Comparison of ENCODE assay signal across 12 mouse cellular contexts in the genomic region with DNA sequence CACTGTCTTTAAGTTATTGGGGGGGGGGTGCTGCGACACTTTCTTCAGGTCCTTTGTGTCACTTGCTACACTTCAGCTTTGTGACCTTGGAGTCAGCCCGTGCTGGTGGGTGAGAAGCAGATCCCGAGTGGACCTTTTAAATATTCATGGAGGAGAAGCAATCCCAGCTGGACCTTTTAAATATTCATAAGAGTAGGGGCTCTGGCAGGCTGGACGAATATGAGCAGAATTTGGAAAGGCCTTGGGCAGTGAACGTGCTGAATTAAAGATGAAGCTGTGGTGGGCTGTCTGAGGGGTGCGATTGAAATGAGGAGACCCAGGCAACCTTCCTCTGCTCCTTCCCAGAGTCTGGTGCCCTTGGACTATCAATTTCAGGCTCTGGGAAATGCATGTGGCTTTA. TPM values are rescaled to one million over a fixed set of nuclear protein-coding genes. Genes with fewer than 3 reads are reported as not detected.
DNase-seq lines count a peak whose midpoint lies in the region; ATAC-seq lines count a peak whose summit lies in the region.
"Had no signal": no experiment of that assay in that cellular context is flagged by ENCODE, and none has a peak within 500 bp of the region (broad histone marks: within the 10 kb centered on the region; RNA-seq: fewer than 3 reads in every experiment).

No protein-coding gene starts in this region.

- no peak overlapping the region for H3K4me3 ChIP-seq in hindbrain, embryonic 10.5 days
- H3K4me3 ChIP-seq in hindbrain, embryonic 16.5 days (ENCODE audit: low read length), result no peak overlapping the region
- H3K4me3 ChIP-seq in embryonic facial prominence, embryonic 11.5 days (ENCODE audit: low read depth, low read length), result no peak overlapping the region
- no peak overlapping the region for H3K4me3 ChIP-seq in hindbrain, embryonic 12.5 days
- H3K4me3 ChIP-seq in midbrain, embryonic 16.5 days (ENCODE audit: low read depth, low read length), result no peak overlapping the region

- H3K27ac ChIP-seq in hindbrain, embryonic 10.5 days, result peak overlapping the region; percentile 84
- H3K27ac ChIP-seq in hindbrain, embryonic 16.5 days (ENCODE audit: low read depth, low read length), result no peak overlapping the region
- H3K27ac ChIP-seq in embryonic facial prominence, embryonic 11.5 days (replicated peaks; ENCODE audit: low read depth, low read length), result peak overlapping the region; percentile 56
- peak overlapping the region; percentile 84 for H3K27ac ChIP-seq in hindbrain, embryonic 12.5 days
- H3K27ac ChIP-seq in midbrain, embryonic 16.5 days (ENCODE audit: low read length), result peak overlapping the region; percentile 65

- no peak overlapping the region for H3K4me2 ChIP-seq in hindbrain, embryonic 16.5 days (ENCODE audit: low read length)
- H3K4me2 ChIP-seq in embryonic facial prominence, embryonic 11.5 days (ENCODE audit: low read depth, low read length), result no peak overlapping the region
- H3K4me2 ChIP-seq in hindbrain, embryonic 12.5 days (replicated peaks), result 0 out of 2 replicates have a peak overlapping the region, but pooled peaks have one; percentile 3
- peak overlapping the region; percentile 0; the same call in 1 of the 2 replicates for H3K4me2 ChIP-seq in midbrain, embryonic 16.5 days (ENCODE audit: low read length)
- H3K4me2 ChIP-seq: liver, embryonic 11.5 days had no signal

- ATAC-seq in hindbrain, embryonic 16.5 days, result no peak
- ATAC-seq in embryonic facial prominence, embryonic 11.5 days (replicated peaks; ENCODE audit: insufficient number of reproducible peaks, low FRiP score, low TSS enrichment, low read depth), result no peak
- ATAC-seq in hindbrain, embryonic 12.5 days (ENCODE audit: low FRiP score), result no peak
- ATAC-seq in midbrain, embryonic 16.5 days, result no peak
- ATAC-seq in CD4-positive, CD25-positive, alpha-beta regulatory T cell, adult 4 months, result no peak
- ATAC-seq in megakaryocyte-erythroid progenitor cell, adult 5-6 weeks (replicated peaks; ENCODE audit: low FRiP score, low TSS enrichment, poor library complexity, severe bottlenecking), result no peak

- H3K9ac ChIP-seq in hindbrain, embryonic 16.5 days (ENCODE audit: low read depth, low read length), result no peak overlapping the region
- H3K9ac ChIP-seq in embryonic facial prominence, embryonic 11.5 days (replicated peaks; ENCODE audit: low read length), result no peak overlapping the region
- H3K9ac ChIP-seq in hindbrain, embryonic 12.5 days, result 0 out of 2 replicates have a peak overlapping the region, but pooled peaks have one; percentile 18
- no peak overlapping the region for H3K9ac ChIP-seq in midbrain, embryonic 16.5 days (ENCODE audit: low read depth, low read length)

- no peaks in the 10 kb centered on the region for H3K36me3 ChIP-seq in hindbrain, embryonic 10.5 days
- H3K36me3 ChIP-seq in hindbrain, embryonic 16.5 days (ENCODE audit: control insufficient read depth, insufficient read depth, low read length), result no peaks in the 10 kb centered on the region
- H3K36me3 ChIP-seq in embryonic facial prominence, embryonic 11.5 days (replicated peaks; ENCODE audit: control insufficient read depth, insufficient read depth, low read depth, low read length), result no peaks in the 10 kb centered on the region
- no peaks in the 10 kb centered on the region for H3K36me3 ChIP-seq in hindbrain, embryonic 12.5 days
- H3K36me3 ChIP-seq in midbrain, embryonic 16.5 days (ENCODE audit: control insufficient read depth, insufficient read depth, low read length), result no peaks in the 10 kb centered on the region

- 25% methylated on average over 6 of the region's 6 CpGs for WGBS in hindbrain, embryonic 10.5 days
- WGBS in hindbrain, embryonic 16.5 days, result 8% methylated on average over 6 of the region's 6 CpGs
- whole genome bisulfite sequencing in embryonic facial prominence, embryonic 11.5 days, result 44% methylated on average over 6 of the region's 6 CpGs
- WGBS in hindbrain, embryonic 12.5 days, result 19% methylated on average over 6 of the region's 6 CpGs
- 12% methylated on average over 6 of the region's 6 CpGs for WGBS in midbrain, embryonic 16.5 days

- H3K9me3 ChIP-seq in hindbrain, embryonic 10.5 days, result no peaks in the 10 kb centered on the region
- no peaks in the 10 kb centered on the region for H3K9me3 ChIP-seq in hindbrain, embryonic 16.5 days (ENCODE audit: control insufficient read depth, low read length)
- no peaks in the 10 kb centered on the region for H3K9me3 ChIP-seq in embryonic facial prominence, embryonic 11.5 days (replicated peaks; ENCODE audit: control insufficient read depth, low read length)
- H3K9me3 ChIP-seq in hindbrain, embryonic 12.5 days (replicated peaks), result no peaks in the 10 kb centered on the region
- H3K9me3 ChIP-seq in midbrain, embryonic 16.5 days (replicated peaks; ENCODE audit: control insufficient read depth, low read length, poor library complexity, severe bottlenecking), result no peaks in the 10 kb centered on the region

- no peaks in the 10 kb centered on the region for H3K27me3 ChIP-seq in hindbrain, embryonic 10.5 days (ENCODE audit: insufficient read depth, poor library complexity, severe bottlenecking)
- no peaks in the 10 kb centered on the region for H3K27me3 ChIP-seq in hindbrain, embryonic 16.5 days (replicated peaks; ENCODE audit: control insufficient read depth, insufficient read depth, low read length)
- no peaks in the 10 kb centered on the region for H3K27me3 ChIP-seq in embryonic facial prominence, embryonic 11.5 days (ENCODE audit: control insufficient read depth, insufficient read depth, low read length)
- H3K27me3 ChIP-seq in hindbrain, embryonic 12.5 days, result no peaks in the 10 kb centered on the region
- no peaks in the 10 kb centered on the region for H3K27me3 ChIP-seq in midbrain, embryonic 16.5 days (ENCODE audit: control insufficient read depth, insufficient read depth, low read depth, low read length)

- H3K4me1 ChIP-seq in hindbrain, embryonic 10.5 days (replicated peaks), result peaks cover 76% of the 10 kb centered on the region
- peaks cover 40% of the 10 kb centered on the region for H3K4me1 ChIP-seq in hindbrain, embryonic 16.5 days (ENCODE audit: control insufficient read depth, insufficient read depth, low read depth, low read length)
- peaks cover 10% of the 10 kb centered on the region for H3K4me1 ChIP-seq in embryonic facial prominence, embryonic 11.5 days (ENCODE audit: control insufficient read depth, insufficient read depth, low read length)
- H3K4me1 ChIP-seq in hindbrain, embryonic 12.5 days, result peaks cover 53% of the 10 kb centered on the region
- H3K4me1 ChIP-seq in midbrain, embryonic 16.5 days (ENCODE audit: control insufficient read depth, insufficient read depth, low read length), result peaks cover 39% of the 10 kb centered on the region

- DNase-seq in hindbrain, embryonic 10.5 days (ENCODE audit: low spot score), result no peak
- DNase-seq in embryonic facial prominence, embryonic 11.5 days (ENCODE audit: low spot score), result no peak
- no peak for DNase-seq in lung, postnatal 25 days (ENCODE audit: low spot score)
- DNase-seq: cerebellum, adult 9-11 months had no signal

RNA-seq across cellular contexts. Expression of gene Apol7a, which starts 35.3 kb away (rescaled TPM):
- polyA plus RNA-seq in hindbrain, embryonic 10.5 days (2016; fragmentation: Nextera tagmentation; extraction: Ambion mirVana), result not detected in 2 replicates
- polyA plus RNA-seq in hindbrain, embryonic 16.5 days (2015; fragmentation: Nextera tagmentation; extraction: Ambion mirVana), result not detected in 2 replicates
- not detected in 2 replicates for polyA plus RNA-seq in embryonic facial prominence, embryonic 11.5 days (2014; fragmentation: Nextera tagmentation; extraction: Ambion mirVana)
- not detected in 2 replicates for polyA plus RNA-seq in hindbrain, embryonic 12.5 days (2016; fragmentation: Nextera tagmentation; extraction: Ambion mirVana)
- polyA plus RNA-seq in midbrain, embryonic 16.5 days (2015; fragmentation: Nextera tagmentation; extraction: Ambion mirVana), result not detected in 2 replicates
- not detected for polyA plus RNA-seq in CD4-positive, CD25-positive, alpha-beta regulatory T cell, adult 4 months (2017; shearing (Covaris generic))
- not detected in 2 replicates for total RNA-seq in megakaryocyte-erythroid progenitor cell, adult 5-6 weeks (2014; fragmentation: Nextera tagmentation)
- not detected in 2 replicates for total RNA-seq in megakaryocyte-erythroid progenitor cell, adult 5-6 weeks (2017)
- total RNA-seq: megakaryocyte, adult 5-6 weeks had no signal
- polyA plus RNA-seq: liver, embryonic 11.5 days had no signal

RNA-seq across cellular contexts. Expression of gene Apol9a, which starts 47.4 kb away (rescaled TPM):
- polyA plus RNA-seq in hindbrain, embryonic 10.5 days (2016; fragmentation: Nextera tagmentation; extraction: Ambion mirVana), result 0.04 TPM in 1 of 2 replicates, not detected in the other
- polyA plus RNA-seq in hindbrain, embryonic 16.5 days (2015; fragmentation: Nextera tagmentation; extraction: Ambion mirVana), result 0.24 and 0.46 TPM in 2 replicates
- not detected in 2 replicates for polyA plus RNA-seq in embryonic facial prominence, embryonic 11.5 days (2014; fragmentation: Nextera tagmentation; extraction: Ambion mirVana)
- polyA plus RNA-seq in hindbrain, embryonic 12.5 days (2016; fragmentation: Nextera tagmentation; extraction: Ambion mirVana), result not detected in 2 replicates
- polyA plus RNA-seq in midbrain, embryonic 16.5 days (2015; fragmentation: Nextera tagmentation; extraction: Ambion mirVana), result not detected in 2 replicates
- 10 to 100 TPM; 11.0 to 17.0 TPM for polyA plus RNA-seq in CD4-positive, CD25-positive, alpha-beta regulatory T cell, adult 4 months (2017; shearing (Covaris generic))
- not detected in 2 replicates for total RNA-seq in megakaryocyte-erythroid progenitor cell, adult 5-6 weeks (2014; fragmentation: Nextera tagmentation)
- total RNA-seq in megakaryocyte-erythroid progenitor cell, adult 5-6 weeks (2017), result 0.99 TPM in 1 of 2 replicates, not detected in the other
- polyA plus RNA-seq: liver, embryonic 11.5 days; stomach, embryonic 14.5 days had no signal

RNA-seq across cellular contexts. Expression of gene Rbfox2, which starts 56.8 kb away (rescaled TPM):
- 50.6 and 77.8 TPM in 2 replicates for polyA plus RNA-seq in hindbrain, embryonic 10.5 days (2016; fragmentation: Nextera tagmentation; extraction: Ambion mirVana)
- polyA plus RNA-seq in hindbrain, embryonic 16.5 days (2015; fragmentation: Nextera tagmentation; extraction: Ambion mirVana), result 122 and 140 TPM in 2 replicates
- 81.9 and 85.1 TPM in 2 replicates for polyA plus RNA-seq in embryonic facial prominence, embryonic 11.5 days (2014; fragmentation: Nextera tagmentation; extraction: Ambion mirVana)
- 156 and 166 TPM in 2 replicates for polyA plus RNA-seq in hindbrain, embryonic 12.5 days (2016; fragmentation: Nextera tagmentation; extraction: Ambion mirVana)
- polyA plus RNA-seq in midbrain, embryonic 16.5 days (2015; fragmentation: Nextera tagmentation; extraction: Ambion mirVana), result 165 and 177 TPM in 2 replicates
- polyA plus RNA-seq in CD4-positive, CD25-positive, alpha-beta regulatory T cell, adult 4 months (2017; shearing (Covaris generic)), result not detected
- total RNA-seq in megakaryocyte-erythroid progenitor cell, adult 5-6 weeks (2014; fragmentation: Nextera tagmentation), result 0.37 and 1.8 TPM in 2 replicates
- 0.28 and 1.4 TPM in 2 replicates for total RNA-seq in megakaryocyte-erythroid progenitor cell, adult 5-6 weeks (2017)

Comparison
In these comparisons a context has a peak if more than half of its experiments do, and no peak if none do; other contexts are left out.
1. H3K4me2 ChIP-seq: peak in hindbrain, embryonic 12.5 days (single experiment) and midbrain, embryonic 16.5 days (single experiment); none in hindbrain, embryonic 16.5 days (single experiment) and embryonic facial prominence, embryonic 11.5 days (single experiment).
2. RNA of gene Rbfox2, which starts 56.8 kb away (polyA plus RNA-seq): 165 to 177 TPM in midbrain, embryonic 16.5 days, 156 to 166 TPM in hindbrain, embryonic 12.5 days, 122 to 140 TPM in hindbrain, embryonic 16.5 days, 81.9 to 85.1 TPM in embryonic facial prominence, embryonic 11.5 days and 50.6 to 77.8 TPM in hindbrain, embryonic 10.5 days; not detected in CD4-positive, CD25-positive, alpha-beta regulatory T cell, adult 4 months; every median in the first group is over 10 times any median in the second.